Mouse (Mus musculus) hindbrain, embryonic 15.5 days (tissue): ENCODE measurements around the gene Dip2b. TPM values are rescaled to one million over a fixed set of nuclear protein-coding genes. Genes with fewer than 3 reads are reported as not detected.

ENCODE experiments used
- ATAC-seq: fragments of 200-750 bp; cut with Nextera tagmentation; 2 replicates; pipeline ENCODE4 v1.8.0; 2017; ENCODE audit warnings: low read depth, moderate number of reproducible peaks, moderate TSS enrichment; ENCODE audit not compliant: low FRiP score
- H3K27ac ChIP-seq: fragments of 300-500 bp; sonication (generic); replicated peaks from 2 replicates; pipeline ENCODE4 v1.5.1; 2015; ENCODE audit warnings: mild to moderate bottlenecking, inconsistent platforms
- H3K27me3 ChIP-seq: fragments of 300-500 bp; sonication (generic); 2 replicates; pipeline ENCODE4 v1.6.1; 2015; ENCODE audit warnings: control low read depth, inconsistent platforms
- H3K36me3 ChIP-seq: fragments of 300-500 bp; sonication (generic); 2 replicates; pipeline ENCODE4 v1.6.1; 2015; ENCODE audit warnings: control low read depth, inconsistent platforms
- H3K4me1 ChIP-seq: fragments of 300-500 bp; sonication (generic); replicated peaks from 2 replicates; pipeline ENCODE4 v1.6.1; 2015; ENCODE audit warnings: control low read depth, inconsistent platforms
- H3K4me2 ChIP-seq: fragments of 300-500 bp; sonication (generic); 2 replicates; pipeline ENCODE4 v1.6.1; 2015; ENCODE audit warnings: moderate library complexity, mild to moderate bottlenecking, inconsistent platforms
- H3K4me3 ChIP-seq: fragments of 300-500 bp; sonication (generic); 2 replicates; pipeline ENCODE4 v1.5.1; 2015; ENCODE audit warnings: mild to moderate bottlenecking, inconsistent platforms
- H3K9ac ChIP-seq: fragments of 300-500 bp; sonication (generic); 2 replicates; pipeline ENCODE4 v1.6.1; 2015; ENCODE audit warnings: inconsistent platforms
- H3K9me3 ChIP-seq: fragments of 300-500 bp; sonication (generic); 2 replicates; pipeline ENCODE4 v1.6.1; 2016; ENCODE audit warnings: control low read depth, inconsistent platforms
- WGBS: fragments of 180-500 bp; shearing (Covaris S2); methylation state at CpG from one replicate; pipeline ENCODE4 v1.1.7; 2015; 5-methylcytosine and 5-hydroxymethylcytosine counted together
- polyA plus RNA-seq: library from polyadenylated mRNA; unstranded; fragments of >200 nt; fragmentation: Nextera tagmentation; extraction: Ambion mirVana; gene quantifications from 2 replicates; pipeline ENCODE4 v1.2.1, GENCODE M21; 2015

The Dip2b gene
- polyA plus RNA-seq, 1 experiment from 2014 or later = 17.5 TPM

DNA sequence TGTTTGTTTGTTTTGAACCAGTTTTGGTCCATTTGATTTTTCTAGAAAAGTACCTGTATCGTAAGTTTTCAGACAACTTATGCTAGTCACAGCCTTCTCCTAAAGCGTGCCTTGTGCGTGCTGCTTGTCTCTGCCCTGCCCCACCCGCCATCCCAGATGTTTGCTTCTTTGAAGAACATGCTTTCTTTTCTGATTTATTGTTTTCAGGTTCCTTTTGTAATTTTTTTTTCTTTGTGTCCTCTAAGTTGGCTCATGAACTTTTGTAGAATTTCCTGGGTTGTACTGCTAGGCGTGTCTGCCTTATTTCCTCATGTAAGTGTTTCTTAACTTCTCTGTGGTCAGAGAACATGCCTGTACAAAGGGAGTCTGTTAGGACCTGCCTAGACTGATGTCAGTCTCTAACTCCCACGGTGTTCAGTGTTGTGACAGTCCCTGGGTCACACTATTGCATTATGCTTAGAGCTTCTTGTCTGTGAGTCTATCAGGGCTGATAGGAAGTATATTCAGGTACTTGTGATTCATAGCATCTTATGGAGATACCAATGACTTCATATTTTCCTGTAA lies 80.8 kb downstream of the Dip2b start:
- no peak overlapping the region for H3K27ac ChIP-seq
- no peak overlapping the region for H3K4me2 ChIP-seq
- ATAC-seq = no peak
- 88% methylated on average over 6 of the region's 6 CpGs for WGBS
- H3K4me1 ChIP-seq = no peaks in the 10 kb centered on the region
- H3K9me3 ChIP-seq = no peaks in the 10 kb centered on the region
- H3K36me3 ChIP-seq = peaks cover 11% of the 10 kb centered on the region; the same call in 1 of the 2 replicates
- H3K27me3 ChIP-seq = no peaks in the 10 kb centered on the region
- no peak overlapping the region for H3K9ac ChIP-seq
- no peak overlapping the region for H3K4me3 ChIP-seq

DNA sequence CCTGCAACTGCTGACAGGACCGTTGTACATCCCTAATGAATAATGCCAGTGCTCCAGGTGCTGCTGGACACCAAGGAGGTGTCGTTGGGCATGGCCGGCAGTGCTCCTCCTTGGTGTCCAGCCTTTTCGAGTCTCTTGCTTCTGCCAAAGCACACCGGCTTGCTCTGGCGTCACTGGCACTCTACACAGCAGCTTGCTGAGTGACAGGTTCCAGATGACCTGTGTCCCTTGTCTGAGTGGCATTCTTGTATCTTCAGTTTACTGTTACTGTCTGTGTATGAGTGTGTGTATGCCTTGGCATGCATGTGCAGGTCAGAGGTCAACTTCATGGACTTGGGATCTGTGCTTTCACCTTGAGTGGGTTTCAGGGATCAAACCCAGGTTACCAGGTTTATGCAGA lies 83.0 kb downstream of the Dip2b start:
- peaks cover 5% of the 10 kb centered on the region for H3K4me1 ChIP-seq
- no peaks in the 10 kb centered on the region for H3K27me3 ChIP-seq
- H3K36me3 ChIP-seq = peaks cover 11% of the 10 kb centered on the region; the same call in 1 of the 2 replicates
- H3K9me3 ChIP-seq = no peaks in the 10 kb centered on the region
- ATAC-seq = no peak
- no peak overlapping the region for H3K27ac ChIP-seq
- no peak overlapping the region for H3K4me3 ChIP-seq
- no peak overlapping the region for H3K9ac ChIP-seq
- WGBS = 89% methylated on average over 6 of the region's 6 CpGs
- no peak overlapping the region for H3K4me2 ChIP-seq

DNA sequence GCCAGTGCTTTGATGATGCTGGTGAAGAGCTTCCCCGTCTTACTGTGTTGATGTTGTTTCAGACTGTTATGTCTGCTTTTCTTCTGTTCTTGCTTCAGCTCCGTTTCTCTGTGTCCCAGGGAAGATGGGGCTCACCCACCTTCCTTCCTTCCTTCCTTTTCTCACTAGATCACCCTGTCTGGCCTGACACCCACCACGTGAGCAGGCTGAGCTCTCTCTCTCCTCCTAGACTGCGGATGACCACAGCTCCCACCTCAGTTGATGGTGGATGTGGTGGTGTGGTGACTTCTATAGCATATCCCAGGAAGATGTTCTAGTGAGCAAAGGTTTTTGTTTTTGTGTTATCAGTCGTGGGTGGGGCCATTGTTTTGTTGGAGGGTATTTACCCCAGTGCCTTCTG lies 85.4 kb downstream of the Dip2b start:
- Histone ChIP-seq H3K27ac (no peak overlapping the region), H3K9ac (no peak overlapping the region), H3K4me3 (no peak overlapping the region), H3K9me3 (no peaks in the 10 kb centered on the region), H3K4me2 (no peak overlapping the region), H3K36me3 (no peaks in the 10 kb centered on the region), H3K4me1 (peaks cover 8% of the 10 kb centered on the region), H3K27me3 (no peaks in the 10 kb centered on the region)
- no peak for ATAC-seq
- 72% methylated on average over 5 of the region's 5 CpGs for WGBS

DNA sequence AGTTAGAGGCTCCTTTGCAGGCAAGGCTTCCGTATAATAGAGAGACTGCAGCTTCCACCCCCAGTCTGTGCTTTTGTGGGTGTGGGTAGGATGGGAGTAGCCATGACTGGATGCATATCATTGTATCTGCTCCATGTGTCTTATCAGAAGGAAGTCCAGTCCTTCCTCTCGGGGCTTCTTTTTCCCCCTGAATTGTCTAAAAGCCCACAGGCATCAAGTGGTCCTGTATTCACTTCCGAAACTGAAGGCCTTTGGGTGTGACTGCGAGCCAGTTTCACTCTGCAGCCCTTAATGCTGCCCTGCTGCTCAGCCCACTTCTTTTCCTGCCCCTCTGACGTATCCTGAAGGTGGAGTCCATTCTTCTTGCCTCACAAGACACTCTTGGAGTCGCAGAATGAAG lies 86.8 kb downstream of the Dip2b start:
- 74% methylated on average over 6 of the region's 6 CpGs for WGBS

DNA sequence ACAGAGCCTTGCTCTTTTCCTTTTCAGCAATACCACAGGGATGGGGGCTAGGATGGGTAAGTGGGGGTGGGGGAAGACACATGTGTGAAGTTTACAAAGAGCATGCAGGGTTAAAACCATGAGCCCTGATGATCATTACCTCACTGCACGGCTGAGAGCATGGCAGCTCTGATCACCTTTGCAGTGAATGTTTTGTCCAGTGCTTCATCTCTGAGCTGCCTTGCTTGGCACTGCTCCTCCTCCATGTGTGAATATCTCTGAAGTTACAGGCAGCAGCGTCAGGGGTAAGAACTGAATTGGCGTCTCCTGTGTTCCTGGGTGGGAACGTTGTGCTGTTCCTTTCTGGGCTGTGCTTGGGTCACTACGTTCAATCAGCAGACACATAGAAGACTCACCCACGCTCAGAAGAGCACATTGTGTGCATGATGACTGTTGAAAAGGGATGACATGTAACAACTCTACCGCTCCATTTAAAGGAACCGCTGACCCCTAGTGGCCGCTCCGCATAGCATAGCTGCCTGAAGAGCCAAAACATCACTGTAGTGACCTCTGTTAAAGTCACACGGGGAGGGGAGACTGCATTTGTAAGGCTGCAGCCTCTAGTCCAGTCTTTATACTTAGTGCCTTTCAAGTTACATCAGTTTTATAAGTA lies 88.1 kb downstream of the Dip2b start:
- Histone ChIP-seq H3K27me3 (no peaks in the 10 kb centered on the region), H3K27ac (peak overlapping the region; percentile 58), H3K9ac (no peak overlapping the region), H3K4me2 (no peak overlapping the region), H3K4me3 (no peak overlapping the region), H3K4me1 (peaks cover 8% of the 10 kb centered on the region), H3K36me3 (no peaks in the 10 kb centered on the region), H3K9me3 (no peaks in the 10 kb centered on the region)
- WGBS = 4% methylated on average over 11 of the region's 11 CpGs
- peak; percentile 85 for ATAC-seq

More for the DNA sequence above, 86.8 kb downstream of the Dip2b start:
- H3K4me1 ChIP-seq = peaks cover 8% of the 10 kb centered on the region
- H3K9ac ChIP-seq = no peak overlapping the region
- ATAC-seq = no peak
- no peak overlapping the region for H3K27ac ChIP-seq
- H3K9me3 ChIP-seq = no peaks in the 10 kb centered on the region
- no peak overlapping the region for H3K4me2 ChIP-seq
- no peaks in the 10 kb centered on the region for H3K36me3 ChIP-seq
- H3K27me3 ChIP-seq = no peaks in the 10 kb centered on the region
- no peak overlapping the region for H3K4me3 ChIP-seq

DNA sequence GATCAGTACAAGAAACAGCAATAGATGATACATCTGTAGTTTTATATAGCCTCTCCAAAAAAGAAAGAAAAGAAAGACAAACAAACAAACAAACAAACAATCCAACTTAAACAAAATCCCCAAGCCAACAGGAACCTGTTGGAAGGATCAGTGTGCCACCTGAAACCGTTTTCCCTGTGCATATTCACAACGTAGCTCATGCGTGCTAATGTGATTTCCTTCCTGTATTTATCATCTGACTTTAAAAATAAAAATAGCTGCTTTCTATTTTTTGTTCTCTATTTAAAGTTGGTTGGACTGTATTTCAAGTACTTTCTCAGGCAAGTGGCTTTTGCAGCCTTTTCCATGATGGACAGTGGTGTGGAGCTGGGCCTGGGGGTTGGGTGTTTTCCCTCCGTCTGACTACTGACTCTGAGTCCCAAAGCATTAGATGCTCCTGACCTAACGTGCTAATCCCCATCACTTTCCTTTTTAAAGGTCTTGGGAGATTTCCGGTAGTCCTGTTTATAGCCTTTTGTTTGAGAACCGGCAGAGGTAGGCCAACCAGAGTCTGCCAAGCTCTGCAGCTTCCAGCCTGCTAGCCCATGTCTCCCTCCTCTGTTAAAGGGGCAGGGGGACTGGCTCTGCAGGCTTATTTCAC lies 90.8 kb downstream of the Dip2b start:
- no peak overlapping the region for H3K4me2 ChIP-seq
- ATAC-seq = no peak
- no peaks in the 10 kb centered on the region for H3K9me3 ChIP-seq
- H3K36me3 ChIP-seq = 0 out of 2 replicates have a peak, but pooled peaks cover 6% of the 10 kb centered on the region
- 72% methylated on average over 7 of the region's 7 CpGs for WGBS
- H3K27ac ChIP-seq = no peak overlapping the region
- no peaks in the 10 kb centered on the region for H3K27me3 ChIP-seq
- no peak overlapping the region for H3K4me3 ChIP-seq
- peaks cover 13% of the 10 kb centered on the region for H3K4me1 ChIP-seq
- no peak overlapping the region for H3K9ac ChIP-seq

DNA sequence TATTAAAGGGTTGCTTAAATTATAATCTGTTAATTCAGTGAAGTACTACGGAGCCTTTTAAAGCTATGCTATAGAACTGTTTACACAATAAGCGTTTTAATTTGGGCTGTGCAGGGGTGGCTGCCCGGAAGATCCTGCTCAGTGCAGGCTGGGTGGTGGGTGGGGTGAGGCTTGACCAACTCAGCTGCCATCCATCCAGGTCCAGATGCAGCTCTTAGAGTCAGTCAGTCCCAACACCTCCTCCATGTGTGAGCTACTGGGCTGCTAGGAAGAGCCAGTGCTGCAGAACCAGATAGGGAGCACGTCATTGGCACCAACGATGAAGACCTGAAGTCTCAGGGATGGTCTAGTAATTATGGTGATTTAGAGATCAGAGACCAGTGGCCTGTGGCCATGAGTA lies 101.2 kb downstream of the Dip2b start:
- H3K27ac ChIP-seq = no peak overlapping the region
- H3K27me3 ChIP-seq = no peaks in the 10 kb centered on the region
- H3K9ac ChIP-seq = no peak overlapping the region
- no peak overlapping the region for H3K4me3 ChIP-seq
- H3K36me3 ChIP-seq = 0 out of 2 replicates have a peak, but pooled peaks cover 8% of the 10 kb centered on the region
- H3K4me1 ChIP-seq = peaks cover 7% of the 10 kb centered on the region
- no peak for ATAC-seq
- WGBS = 94% methylated on average over 5 of the region's 5 CpGs
- no peak overlapping the region for H3K4me2 ChIP-seq
- no peaks in the 10 kb centered on the region for H3K9me3 ChIP-seq

DNA sequence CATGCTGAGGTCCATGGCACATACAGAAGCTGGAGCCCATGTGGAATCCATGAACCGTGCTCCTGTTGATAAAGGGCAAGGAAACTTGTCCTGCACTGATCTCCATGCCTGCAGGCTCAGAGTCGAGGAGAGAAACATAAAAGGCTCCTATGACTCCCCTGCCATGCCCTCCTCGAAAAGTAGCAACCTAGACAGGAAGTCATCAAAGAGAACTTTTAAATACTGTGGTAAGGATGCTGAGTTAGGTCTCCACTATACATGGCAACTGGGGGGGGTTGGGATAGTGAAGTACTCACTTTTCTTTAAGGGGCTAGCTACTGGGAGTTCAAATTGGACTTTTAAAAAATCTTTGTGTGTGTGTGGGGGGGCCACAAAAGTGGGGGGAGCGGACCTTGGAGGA lies 102.0 kb downstream of the Dip2b start:
- no peak overlapping the region for H3K9ac ChIP-seq
- 85% methylated on average over 4 of the region's 4 CpGs for WGBS

DNA sequence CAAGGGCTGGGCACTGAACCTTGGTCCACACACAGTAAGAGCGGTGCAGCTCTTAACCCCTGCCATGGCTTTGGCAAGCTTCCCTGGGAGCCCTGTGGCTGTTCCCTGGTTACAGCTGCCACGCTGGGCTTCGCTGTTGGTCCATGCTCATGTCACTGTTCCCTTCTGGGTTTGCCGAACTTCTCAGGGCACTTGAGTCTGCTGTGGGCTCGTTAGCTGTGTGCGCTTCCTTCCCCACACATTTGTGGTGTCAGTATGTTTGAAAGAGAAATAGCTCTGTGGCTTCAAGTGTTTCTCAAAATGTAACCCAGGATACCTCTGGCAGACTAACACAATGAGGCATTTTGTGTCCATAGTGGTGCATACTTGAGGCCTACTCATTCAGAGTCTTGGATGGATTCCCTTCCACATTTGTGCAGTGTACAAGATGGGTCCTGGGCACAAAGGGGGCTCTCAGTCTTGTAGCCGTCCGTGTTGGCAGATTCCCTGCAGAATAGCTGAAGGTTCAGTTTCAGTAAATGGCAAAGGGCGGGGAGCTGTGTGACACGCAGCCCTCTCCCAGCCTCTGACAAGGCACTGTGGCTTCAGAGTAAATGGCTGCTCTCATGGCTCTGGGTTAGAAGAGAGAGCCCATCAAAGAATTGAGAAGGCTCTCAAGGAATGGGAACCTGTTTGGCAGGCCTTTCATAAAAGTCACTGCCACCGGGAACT lies 104.8 kb downstream of the Dip2b start:
- H3K4me1 ChIP-seq = peaks cover 22% of the 10 kb centered on the region
- no peaks in the 10 kb centered on the region for H3K27me3 ChIP-seq
- H3K9ac ChIP-seq = no peak overlapping the region
- H3K4me2 ChIP-seq = no peak overlapping the region
- WGBS = 68% methylated on average over 11 of the region's 11 CpGs
- H3K27ac ChIP-seq = peak overlapping the region; percentile 75
- ATAC-seq = peak; percentile 94
- H3K4me3 ChIP-seq = no peak overlapping the region
- 0 out of 2 replicates have a peak, but pooled peaks cover 4% of the 10 kb centered on the region for H3K36me3 ChIP-seq
- H3K9me3 ChIP-seq = no peaks in the 10 kb centered on the region

More for the DNA sequence above, 102.0 kb downstream of the Dip2b start:
- peaks cover 15% of the 10 kb centered on the region for H3K4me1 ChIP-seq
- H3K36me3 ChIP-seq = 0 out of 2 replicates have a peak, but pooled peaks cover 8% of the 10 kb centered on the region
- no peak for ATAC-seq
- H3K4me2 ChIP-seq = no peak overlapping the region
- H3K4me3 ChIP-seq = no peak overlapping the region
- no peaks in the 10 kb centered on the region for H3K9me3 ChIP-seq
- H3K27ac ChIP-seq = no peak overlapping the region
- no peaks in the 10 kb centered on the region for H3K27me3 ChIP-seq

DNA sequence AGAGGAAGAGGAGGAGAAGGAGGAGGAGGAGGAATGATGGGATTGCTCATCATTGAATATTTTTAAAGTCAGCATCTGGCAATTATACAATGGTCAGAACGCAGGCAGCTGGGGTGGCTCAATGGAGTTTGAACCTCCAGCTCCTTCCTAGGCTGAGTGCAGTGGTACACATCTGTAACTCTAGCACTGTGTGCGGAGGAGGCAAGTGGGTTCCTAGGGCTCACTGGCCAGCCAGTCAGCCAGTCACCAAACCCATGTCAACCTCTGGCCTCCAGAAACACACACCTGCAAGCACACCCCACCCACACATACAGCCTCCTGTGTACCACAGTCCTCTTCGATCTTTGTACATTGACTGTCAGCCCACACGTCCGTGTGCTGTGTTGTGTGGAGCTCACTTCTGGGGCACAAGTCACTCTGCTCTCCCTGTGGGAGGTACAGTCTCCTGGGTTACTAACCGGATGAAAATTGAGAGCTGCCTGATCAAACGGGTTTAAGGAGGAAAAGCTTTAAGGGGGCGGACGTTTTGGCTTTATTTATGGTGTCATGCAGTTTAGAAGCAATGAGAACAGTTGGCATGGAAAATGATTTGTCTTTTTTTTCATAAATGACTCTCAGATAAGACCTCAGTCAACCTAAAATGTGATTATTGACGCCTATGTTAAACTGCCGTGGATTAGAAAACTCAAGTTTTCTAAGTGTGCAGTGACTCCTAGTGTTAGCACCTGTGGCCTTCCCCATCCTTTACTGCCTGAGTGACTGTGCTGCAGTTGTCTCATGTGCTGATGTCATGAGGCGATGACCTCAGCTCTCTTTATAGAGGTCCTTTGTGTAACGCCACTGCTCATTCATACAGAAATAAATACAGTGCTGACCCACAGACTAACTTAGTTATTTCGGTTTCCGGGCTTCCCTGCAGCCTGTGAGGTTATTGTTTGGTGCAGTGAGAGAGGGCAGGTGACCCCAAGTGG lies 106.7 kb downstream of the Dip2b start:
- no peaks in the 10 kb centered on the region for H3K27me3 ChIP-seq

DNA sequence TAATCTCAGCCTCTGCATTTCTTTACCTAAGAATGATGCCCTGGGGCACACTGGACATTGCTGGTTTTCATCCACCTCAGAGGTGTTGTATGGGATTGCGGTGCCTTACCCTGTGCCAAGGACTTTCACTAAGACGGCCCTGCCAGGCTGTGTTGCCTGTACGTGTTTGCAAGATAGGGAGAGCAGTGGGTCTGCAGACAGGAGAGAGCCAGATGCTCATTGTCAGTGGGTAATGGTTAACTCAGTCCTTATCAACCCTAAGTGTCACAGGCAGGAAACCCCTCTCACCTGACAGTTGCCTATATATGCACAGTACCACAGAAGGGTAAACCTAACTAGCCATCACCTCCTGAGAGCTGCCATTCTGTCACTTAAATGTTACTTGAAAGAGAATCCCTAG lies 107.5 kb downstream of the Dip2b start:
- WGBS = 65% methylated on average over 3 of the region's 3 CpGs
- Histone ChIP-seq H3K36me3 (0 out of 2 replicates have a peak, but pooled peaks cover 4% of the 10 kb centered on the region), H3K4me3 (no peak overlapping the region), H3K9ac (no peak overlapping the region), H3K4me1 (peaks cover 32% of the 10 kb centered on the region), H3K27me3 (no peaks in the 10 kb centered on the region), H3K4me2 (no peak overlapping the region), H3K9me3 (no peaks in the 10 kb centered on the region), H3K27ac (no peak overlapping the region; the same call in 1 of the 2 replicates)
- ATAC-seq = no peak

More for the DNA sequence above, 106.7 kb downstream of the Dip2b start:
- Histone ChIP-seq H3K27ac (peak overlapping the region; percentile 32; the same call in 1 of the 2 replicates), H3K36me3 (0 out of 2 replicates have a peak, but pooled peaks cover 4% of the 10 kb centered on the region), H3K4me2 (no peak overlapping the region), H3K9ac (no peak overlapping the region), H3K9me3 (no peaks in the 10 kb centered on the region), H3K4me3 (no peak overlapping the region), H3K4me1 (peaks cover 24% of the 10 kb centered on the region)
- WGBS = 60% methylated on average over 15 of the region's 15 CpGs
- ATAC-seq = no peak
